Mouse (Mus musculus): Measurements from ENCODE around the gene Rinl. TPM values are rescaled to one million over a fixed set of nuclear protein-coding genes. Genes with fewer than 3 reads are reported as not detected.

Gene Rinl
- polyA plus RNA-seq, 1 experiment = 94.3 TPM

DNA sequence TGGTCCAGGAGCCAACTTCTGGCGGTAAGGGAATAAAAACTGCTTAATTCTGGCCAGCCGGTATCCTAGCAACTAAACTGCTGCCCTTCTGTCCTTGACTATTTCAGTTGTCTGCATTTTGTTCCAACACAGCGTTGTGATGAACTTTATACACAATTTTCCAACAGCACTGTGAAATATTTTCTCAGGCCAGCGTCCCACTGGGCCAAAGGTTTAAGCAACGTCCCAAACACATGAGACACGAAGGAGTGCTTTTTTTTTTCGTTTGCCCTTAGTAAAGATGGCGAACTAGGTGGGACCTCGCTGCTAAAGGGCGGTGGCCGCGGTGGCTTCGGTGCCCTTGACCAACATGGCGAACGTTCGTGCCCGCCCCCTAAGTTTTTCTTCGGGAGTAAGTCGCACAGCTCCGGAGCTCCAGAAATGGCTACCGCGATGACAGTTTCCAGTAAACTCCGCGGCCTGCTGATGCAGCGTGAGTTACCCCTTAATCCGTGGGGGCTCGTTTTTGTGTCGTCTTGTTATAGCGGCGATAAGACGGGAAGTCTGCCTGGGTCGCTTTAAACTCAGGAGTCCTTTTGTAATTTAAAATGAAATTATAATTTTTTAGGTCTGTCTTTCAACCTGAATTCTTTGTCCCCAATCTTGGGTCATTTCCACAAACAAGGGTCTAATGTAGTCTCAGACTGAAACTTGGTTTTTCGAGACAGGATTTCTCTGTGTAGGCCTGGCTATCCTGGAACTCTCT is 36.3 kb downstream of the Rinl start, which contains the start of gene Ech1:
Gene Ech1, plus strand, starts transcription at position 277 of the 745 bp plus-strand sequence.
- H3K4me1 ChIP-seq (ENCODE audit: control insufficient read depth, insufficient read depth, low read length) = peaks cover 2% of the 10 kb centered on the region; the same call in 1 of the 2 replicates

DNA sequence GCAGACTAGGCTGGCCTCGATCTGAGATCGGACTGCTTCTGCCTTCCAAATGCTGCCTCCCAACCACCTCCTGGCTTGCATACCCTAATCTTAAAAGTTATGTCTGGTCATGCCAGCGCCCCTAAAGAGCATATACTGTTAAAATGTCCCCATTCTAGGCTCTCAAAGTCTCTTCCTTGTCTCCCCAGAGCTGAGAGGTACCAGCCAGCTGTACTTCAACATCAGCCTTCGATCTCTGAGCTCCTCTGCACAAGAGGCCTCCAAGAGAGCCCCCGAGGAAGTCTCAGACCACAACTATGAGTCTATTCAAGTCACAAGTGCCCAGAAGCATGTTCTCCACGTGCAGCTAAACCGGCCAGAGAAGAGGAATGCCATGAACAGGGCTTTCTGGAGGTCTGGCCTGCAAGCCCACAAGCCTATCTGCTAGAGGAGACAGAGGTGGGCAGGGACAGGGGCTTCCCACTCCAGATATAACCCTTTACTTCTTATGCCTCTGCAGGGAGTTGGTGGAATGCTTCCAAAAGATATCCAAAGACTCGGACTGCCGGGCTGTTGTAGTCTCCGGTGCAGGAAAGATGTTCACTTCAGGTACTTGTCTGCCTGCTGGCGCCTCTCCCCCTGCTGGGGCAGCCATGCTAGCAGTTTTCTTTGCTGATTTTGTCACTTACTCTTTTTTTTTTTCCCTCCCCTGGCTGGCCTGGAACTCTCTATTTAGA is 37.1 kb downstream of the Rinl start:
- Histone ChIP-seq H3K27ac (ENCODE audit: control insufficient read depth, insufficient read depth, low read depth, low read length, poor library complexity) (peak overlapping the region; percentile 73), H3K4me1 (ENCODE audit: control insufficient read depth, insufficient read depth, low read length) (no peaks in the 10 kb centered on the region; the same call in 1 of the 2 replicates), H3K4me3 (replicated peaks; ENCODE audit: control insufficient read depth, low read depth, low read length) (peak overlapping the region; percentile 84)
- 24% methylated on average over 11 of the region's 11 CpGs for WGBS
- TF ChIP-seq CTCF (IDR thresholded peaks at IDR 0.05; ENCODE audit: control insufficient read depth, insufficient read depth, low read length) (no peak), POLR2A (IDR thresholded peaks at IDR 0.05; ENCODE audit: borderline replicate concordance, control insufficient read depth, low read depth, low read length) (no peak)

More for the DNA sequence above, 36.3 kb downstream of the Rinl start, which contains the start of gene Ech1:
- Histone ChIP-seq H3K27ac (ENCODE audit: control insufficient read depth, insufficient read depth, low read depth, low read length, poor library complexity) (peak within 1 kb of the TSS; percentile 73), H3K4me3 (replicated peaks; ENCODE audit: control insufficient read depth, low read depth, low read length) (peak within 1 kb of the TSS; percentile 84)
- TF ChIP-seq CTCF (IDR thresholded peaks at IDR 0.05; ENCODE audit: control insufficient read depth, insufficient read depth, low read length) (no peak), POLR2A (IDR thresholded peaks at IDR 0.05; ENCODE audit: borderline replicate concordance, control insufficient read depth, low read depth, low read length) (peak; percentile 63; the same call in 1 of the 2 replicates)
- 1% methylated on average over 33 of the region's 33 CpGs for WGBS

DNA sequence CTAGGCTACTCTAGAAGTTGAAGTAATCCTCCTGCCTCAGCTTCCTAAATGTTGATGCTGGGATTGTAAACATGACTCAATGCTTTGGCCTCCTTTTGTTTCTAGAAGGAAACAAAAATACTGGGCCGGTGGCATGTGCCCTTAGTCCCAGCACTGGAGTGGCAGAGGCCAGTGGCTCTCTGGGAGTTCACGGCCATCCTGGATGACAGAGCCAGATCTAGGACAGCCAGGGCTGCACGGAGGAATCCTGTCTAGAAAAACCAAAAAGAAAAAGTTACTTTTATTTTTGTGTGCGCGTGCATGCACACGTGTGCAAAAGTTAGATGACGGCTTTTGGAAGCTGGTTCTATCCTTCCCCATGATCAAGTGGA is 37.6 kb downstream of the Rinl start:
- TF ChIP-seq POLR2A (IDR thresholded peaks at IDR 0.05; ENCODE audit: borderline replicate concordance, control insufficient read depth, low read depth, low read length) (no peak), CTCF (IDR thresholded peaks at IDR 0.05; ENCODE audit: control insufficient read depth, insufficient read depth, low read length) (no peak)
- Histone ChIP-seq H3K27ac (ENCODE audit: control insufficient read depth, insufficient read depth, low read depth, low read length, poor library complexity) (peak overlapping the region; percentile 20; the same call in 1 of the 2 replicates), H3K4me3 (replicated peaks; ENCODE audit: control insufficient read depth, low read depth, low read length) (no peak overlapping the region), H3K4me1 (ENCODE audit: control insufficient read depth, insufficient read depth, low read length) (peaks cover 1% of the 10 kb centered on the region; the same call in 1 of the 2 replicates)
- WGBS = 85% methylated on average over 7 of the region's 7 CpGs

DNA sequence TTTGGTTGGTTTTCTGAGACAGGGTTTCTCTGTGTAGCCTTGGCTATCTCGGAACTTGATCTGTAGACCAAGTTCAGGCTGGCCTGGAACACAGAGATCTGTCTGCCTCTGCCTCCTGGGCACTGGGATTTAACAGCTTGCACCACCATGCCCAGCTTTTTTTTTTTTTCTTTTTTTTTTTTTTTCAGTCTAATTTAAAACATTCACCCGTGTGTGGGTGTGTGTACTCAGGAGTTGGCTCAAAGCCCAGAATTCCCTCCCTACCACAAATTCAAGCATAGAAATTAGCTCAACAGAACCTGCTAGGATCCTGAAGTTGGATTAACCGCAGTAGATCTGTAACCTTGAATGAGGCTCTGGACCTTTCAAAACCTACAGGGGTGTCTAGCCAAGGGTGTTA is 38.6 kb downstream of the Rinl start:
- H3K4me3 ChIP-seq (replicated peaks; ENCODE audit: control insufficient read depth, low read depth, low read length) = no peak overlapping the region
- 67% methylated on average over 3 of the region's 3 CpGs for WGBS
- H3K4me1 ChIP-seq (ENCODE audit: control insufficient read depth, insufficient read depth, low read length) = peaks cover 8% of the 10 kb centered on the region; the same call in 1 of the 2 replicates
- no peak overlapping the region for H3K27ac ChIP-seq (ENCODE audit: control insufficient read depth, insufficient read depth, low read depth, low read length, poor library complexity)
- TF ChIP-seq CTCF (IDR thresholded peaks at IDR 0.05; ENCODE audit: control insufficient read depth, insufficient read depth, low read length) (no peak), POLR2A (IDR thresholded peaks at IDR 0.05; ENCODE audit: borderline replicate concordance, control insufficient read depth, low read depth, low read length) (no peak)

DNA sequence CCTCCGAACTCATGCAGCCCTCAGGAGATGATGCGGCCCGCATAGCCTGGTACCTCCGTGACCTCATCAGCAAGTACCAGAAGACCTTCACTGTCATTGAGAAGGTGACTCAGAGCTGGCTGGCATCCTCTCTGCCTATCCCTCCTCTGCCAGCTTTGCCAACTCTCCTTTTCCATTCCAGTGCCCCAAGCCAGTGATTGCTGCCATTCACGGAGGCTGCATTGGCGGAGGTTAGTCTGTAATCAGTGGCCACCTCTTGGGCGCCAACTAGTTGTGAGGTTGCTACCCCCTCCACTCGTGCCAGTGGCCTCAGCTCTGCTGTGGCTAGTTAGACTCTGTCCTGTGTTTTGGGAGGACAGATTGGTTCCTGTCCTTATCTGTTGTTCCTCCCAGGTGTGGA is 41.1 kb downstream of the Rinl start:
- H3K4me3 ChIP-seq (replicated peaks; ENCODE audit: control insufficient read depth, low read depth, low read length) = no peak overlapping the region
- WGBS = 88% methylated on average over 8 of the region's 8 CpGs
- TF ChIP-seq CTCF (IDR thresholded peaks at IDR 0.05; ENCODE audit: control insufficient read depth, insufficient read depth, low read length) (no peak), POLR2A (IDR thresholded peaks at IDR 0.05; ENCODE audit: borderline replicate concordance, control insufficient read depth, low read depth, low read length) (no peak)
- H3K4me1 ChIP-seq (ENCODE audit: control insufficient read depth, insufficient read depth, low read length) = peaks cover 8% of the 10 kb centered on the region
- no peak overlapping the region for H3K27ac ChIP-seq (ENCODE audit: control insufficient read depth, insufficient read depth, low read depth, low read length, poor library complexity)

DNA sequence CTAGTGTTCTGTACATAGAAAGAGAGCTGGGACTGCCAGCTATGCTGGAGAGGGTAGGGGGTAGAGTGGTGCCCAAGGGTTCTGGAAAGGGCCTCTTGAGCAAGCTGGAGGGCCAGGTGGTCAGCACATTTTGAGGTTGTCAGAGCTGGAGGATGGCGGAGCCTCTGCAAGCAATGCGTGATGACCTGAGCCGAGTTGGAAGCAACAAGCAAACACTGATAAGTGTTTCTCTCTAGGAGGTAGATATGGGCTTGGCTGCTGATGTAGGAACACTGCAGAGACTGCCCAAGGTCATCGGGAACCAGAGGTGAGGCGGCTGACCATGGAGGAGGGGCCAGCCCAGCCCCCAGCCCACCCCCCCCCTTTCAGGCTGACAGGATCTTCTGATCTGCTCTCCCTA is 42.2 kb downstream of the Rinl start:
- TF ChIP-seq CTCF (IDR thresholded peaks at IDR 0.05; ENCODE audit: control insufficient read depth, insufficient read depth, low read length) (no peak), POLR2A (IDR thresholded peaks at IDR 0.05; ENCODE audit: borderline replicate concordance, control insufficient read depth, low read depth, low read length) (no peak)
- H3K4me3 ChIP-seq (replicated peaks; ENCODE audit: control insufficient read depth, low read depth, low read length) = no peak overlapping the region
- WGBS = 87% methylated on average over 5 of the region's 5 CpGs
- H3K4me1 ChIP-seq (ENCODE audit: control insufficient read depth, insufficient read depth, low read length) = peaks cover 8% of the 10 kb centered on the region
- no peak overlapping the region for H3K27ac ChIP-seq (ENCODE audit: control insufficient read depth, insufficient read depth, low read depth, low read length, poor library complexity)

DNA sequence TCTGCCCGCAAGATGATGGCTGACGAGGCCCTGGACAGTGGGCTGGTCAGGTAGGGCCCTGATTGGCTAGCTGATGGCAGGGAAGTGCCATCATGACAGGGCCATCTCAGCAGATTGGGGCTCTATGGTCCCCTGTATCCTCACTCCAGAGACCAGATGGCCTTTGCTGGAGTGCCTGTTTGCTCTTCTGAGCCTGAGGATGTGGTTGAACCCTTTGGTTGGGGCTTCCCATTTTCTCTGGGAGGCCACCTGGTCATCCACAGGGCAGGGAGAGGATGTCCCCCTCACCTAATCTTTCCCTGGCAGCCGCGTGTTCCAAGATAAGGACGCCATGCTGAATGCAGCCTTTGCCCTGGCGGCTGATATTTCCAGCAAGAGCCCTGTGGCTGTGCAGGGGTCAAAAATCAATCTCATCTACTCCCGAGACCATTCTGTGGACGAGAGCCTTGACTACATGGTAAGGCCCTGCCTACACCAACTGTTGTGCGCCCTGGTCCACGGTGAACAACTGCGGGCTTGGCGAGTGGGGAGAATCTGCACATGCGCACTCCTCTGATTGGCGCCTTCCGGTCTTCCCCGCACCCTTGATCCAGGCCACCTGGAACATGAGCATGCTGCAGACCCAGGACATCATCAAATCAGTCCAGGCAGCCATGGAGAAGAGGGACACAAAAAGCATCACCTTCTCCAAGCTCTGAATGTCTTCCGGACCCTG is 42.8 kb downstream of the Rinl start:
- Histone ChIP-seq H3K27ac (ENCODE audit: control insufficient read depth, insufficient read depth, low read depth, low read length, poor library complexity) (peak overlapping the region; percentile 65), H3K4me1 (ENCODE audit: control insufficient read depth, insufficient read depth, low read length) (peaks cover 8% of the 10 kb centered on the region), H3K4me3 (replicated peaks; ENCODE audit: control insufficient read depth, low read depth, low read length) (no peak overlapping the region)
- WGBS = 82% methylated on average over 17 of the region's 17 CpGs
- no peak for TF ChIP-seq CTCF (IDR thresholded peaks at IDR 0.05; ENCODE audit: control insufficient read depth, insufficient read depth, low read length)
- TF ChIP-seq POLR2A (IDR thresholded peaks at IDR 0.05; ENCODE audit: borderline replicate concordance, control insufficient read depth, low read depth, low read length) = no peak

DNA sequence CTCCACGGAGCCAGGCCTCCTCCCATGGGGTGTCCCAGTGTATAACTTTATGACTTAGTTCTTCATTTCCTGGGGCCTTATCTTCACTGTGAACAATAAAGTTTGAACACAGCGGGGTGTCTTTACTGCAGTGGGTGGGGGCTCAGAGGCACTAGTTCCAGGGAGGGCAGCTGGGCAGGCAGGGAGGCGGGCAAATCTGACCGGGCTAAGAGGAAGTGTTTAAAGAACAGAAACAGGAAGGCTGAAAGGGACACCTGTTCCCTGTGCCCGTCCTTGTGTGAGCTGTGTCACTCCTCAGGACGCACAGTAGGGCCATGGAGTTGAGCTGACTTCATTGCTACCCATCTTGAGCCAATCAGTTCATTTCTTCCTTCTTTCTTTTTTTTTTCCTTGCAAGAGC is 43.4 kb downstream of the Rinl start:
- 23% methylated on average over 6 of the region's 6 CpGs for WGBS
- no peak overlapping the region for H3K4me3 ChIP-seq (replicated peaks; ENCODE audit: control insufficient read depth, low read depth, low read length)
- H3K4me1 ChIP-seq (ENCODE audit: control insufficient read depth, insufficient read depth, low read length) = peaks cover 8% of the 10 kb centered on the region
- peak overlapping the region; percentile 65 for H3K27ac ChIP-seq (ENCODE audit: control insufficient read depth, insufficient read depth, low read depth, low read length, poor library complexity)
- no peak for TF ChIP-seq POLR2A (IDR thresholded peaks at IDR 0.05; ENCODE audit: borderline replicate concordance, control insufficient read depth, low read depth, low read length)
- no peak for TF ChIP-seq CTCF (IDR thresholded peaks at IDR 0.05; ENCODE audit: control insufficient read depth, insufficient read depth, low read length)

Measured in bone marrow, adult 2 months (tissue).